Comparison of ENCODE assay signal across 15 mouse cellular contexts in the genomic region with DNA sequence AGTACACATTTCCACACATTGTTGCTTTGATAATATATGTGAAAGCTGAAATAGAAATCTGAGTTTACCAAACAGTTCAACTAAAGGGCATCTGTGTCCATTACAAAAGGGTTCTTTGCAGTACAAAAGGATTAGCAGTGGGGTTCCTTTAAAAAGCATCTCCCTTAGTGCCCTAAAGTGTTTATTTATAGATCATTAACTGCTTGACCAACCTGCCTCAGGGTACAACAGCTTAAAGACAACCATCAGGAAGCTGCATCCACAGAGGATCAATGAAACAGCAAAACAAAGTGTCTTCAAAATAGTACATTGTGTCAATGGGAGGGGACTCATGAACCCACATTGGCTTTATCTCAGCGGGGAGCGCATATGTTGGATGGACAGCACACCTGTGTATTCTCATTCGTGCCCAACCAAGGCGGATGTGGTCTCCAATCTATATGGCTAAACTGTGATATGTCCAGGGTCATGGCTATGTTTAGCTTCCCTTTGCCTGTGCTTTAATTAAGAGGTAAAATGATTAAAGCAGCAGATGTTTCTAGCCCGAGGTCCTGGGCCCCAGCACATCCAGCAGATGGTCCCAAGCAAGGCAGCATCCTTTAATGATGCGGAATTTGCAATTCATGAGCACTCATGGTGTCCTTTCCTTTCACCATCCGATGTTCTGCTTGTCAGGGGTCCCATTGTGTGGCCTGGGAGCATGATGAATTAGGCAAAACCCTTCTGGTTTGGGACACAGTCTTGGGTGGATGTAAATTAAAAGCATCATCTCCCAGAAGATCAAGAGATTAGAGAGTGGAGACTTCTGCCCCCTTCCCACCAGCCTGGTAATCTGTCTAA. TPM values are rescaled to one million over a fixed set of nuclear protein-coding genes. Genes with fewer than 3 reads are reported as not detected.
DNase-seq lines count a peak whose midpoint lies in the region; ATAC-seq and TF ChIP-seq lines count a peak whose summit lies in the region.
"Had no signal": no experiment of that assay in that cellular context is flagged by ENCODE, and none has a peak within 500 bp of the region (broad histone marks: within the 10 kb centered on the region; RNA-seq: fewer than 3 reads in every experiment).

No protein-coding gene starts in this region.

- H3K27me3 ChIP-seq in forebrain, embryonic 11.5 days (ENCODE audit: control insufficient read depth, insufficient read depth, low read length), result no peaks in the 10 kb centered on the region
- no peaks in the 10 kb centered on the region for H3K27me3 ChIP-seq in forebrain, embryonic 13.5 days
- no peaks in the 10 kb centered on the region for H3K27me3 ChIP-seq in limb, embryonic 10.5 days (ENCODE audit: low read depth, poor library complexity, severe bottlenecking)
- no peaks in the 10 kb centered on the region for H3K27me3 ChIP-seq in midbrain, postnatal 0 days (ENCODE audit: insufficient read depth, low read length)
- peaks cover 16% of the 10 kb centered on the region; the same call in 1 of the 2 replicates for H3K27me3 ChIP-seq in embryonic facial prominence, embryonic 10.5 days (replicated peaks; ENCODE audit: low read depth, poor library complexity, severe bottlenecking)
- H3K27me3 ChIP-seq: CH12.LX; embryonic facial prominence, embryonic 15.5 days; liver, embryonic 13.5 days had no signal

- DNase-seq in forebrain, embryonic 11.5 days (ENCODE audit: low spot score), result no peak
- peak; percentile 75 for DNase-seq in embryo, embryonic 10.5 days (ENCODE audit: low spot score)
- peak; percentile 18 for DNase-seq in limb, embryonic 10.5 days (ENCODE audit: low spot score)
- peak; percentile 39 for DNase-seq in midbrain, postnatal 0 days (ENCODE audit: low spot score)
- no peak for DNase-seq in T-cell, adult 2 months (ENCODE audit: low spot score)
- DNase-seq in embryonic facial prominence, embryonic 10.5 days (ENCODE audit: low spot score), result no peak
- DNase-seq: adrenal gland, adult 8-10 months; cerebellum, postnatal 25 days; gastrocnemius, postnatal 10 days; liver, embryonic 13.5 days had no signal

- TF ChIP-seq CTCF in midbrain, postnatal 0 days (IDR thresholded peaks at IDR 0.05), result no peak

- no peak overlapping the region for H3K9ac ChIP-seq in forebrain, embryonic 11.5 days (ENCODE audit: low read length)
- no peak overlapping the region for H3K9ac ChIP-seq in forebrain, embryonic 13.5 days
- no peak overlapping the region for H3K9ac ChIP-seq in midbrain, postnatal 0 days (replicated peaks; ENCODE audit: low read length, poor library complexity, severe bottlenecking)
- H3K9ac ChIP-seq: embryonic facial prominence, embryonic 15.5 days; liver, embryonic 13.5 days had no signal

- H3K4me2 ChIP-seq in forebrain, embryonic 11.5 days (ENCODE audit: low read depth, low read length, severe bottlenecking), result no peak overlapping the region
- no peak overlapping the region for H3K4me2 ChIP-seq in forebrain, embryonic 13.5 days
- no peak overlapping the region for H3K4me2 ChIP-seq in midbrain, postnatal 0 days (ENCODE audit: low read depth, low read length, poor library complexity, severe bottlenecking)
- H3K4me2 ChIP-seq: embryonic facial prominence, embryonic 15.5 days; liver, embryonic 13.5 days had no signal

- WGBS in forebrain, embryonic 11.5 days, result 37% methylated on average over 7 of the region's 7 CpGs
- 38% methylated on average over 7 of the region's 7 CpGs for WGBS in forebrain, embryonic 13.5 days
- 70% methylated on average over 7 of the region's 7 CpGs for WGBS in limb, embryonic 10.5 days
- 30% methylated on average over 7 of the region's 7 CpGs for WGBS in midbrain, postnatal 0 days
- WGBS in embryonic facial prominence, embryonic 10.5 days, result 44% methylated on average over 7 of the region's 7 CpGs

- H3K4me3 ChIP-seq in forebrain, embryonic 11.5 days (ENCODE audit: low read depth, low read length), result no peak overlapping the region
- H3K4me3 ChIP-seq in forebrain, embryonic 13.5 days, result no peak overlapping the region
- no peak overlapping the region for H3K4me3 ChIP-seq in limb, embryonic 10.5 days
- H3K4me3 ChIP-seq in midbrain, postnatal 0 days (ENCODE audit: low read depth, low read length), result no peak overlapping the region
- no peak overlapping the region for H3K4me3 ChIP-seq in embryonic facial prominence, embryonic 10.5 days
- H3K4me3 ChIP-seq: embryonic facial prominence, embryonic 15.5 days; liver, embryonic 13.5 days had no signal

- H3K4me1 ChIP-seq in forebrain, embryonic 11.5 days (replicated peaks; ENCODE audit: control insufficient read depth, insufficient read depth, low read length), result peaks cover 2% of the 10 kb centered on the region; the same call in 1 of the 2 replicates
- peaks cover 8% of the 10 kb centered on the region; the same call in 1 of the 2 replicates for H3K4me1 ChIP-seq in forebrain, embryonic 13.5 days
- no peaks in the 10 kb centered on the region for H3K4me1 ChIP-seq in limb, embryonic 10.5 days
- no peaks in the 10 kb centered on the region for H3K4me1 ChIP-seq in midbrain, postnatal 0 days (ENCODE audit: insufficient read depth, low read length)
- peaks cover 4% of the 10 kb centered on the region; the same call in 1 of the 2 replicates for H3K4me1 ChIP-seq in embryonic facial prominence, embryonic 10.5 days
- H3K4me1 ChIP-seq: embryonic facial prominence, embryonic 15.5 days; liver, embryonic 13.5 days had no signal

- H3K27ac ChIP-seq in forebrain, embryonic 11.5 days (ENCODE audit: low read depth, low read length), result peak overlapping the region; percentile 25; the same call in 1 of the 2 replicates
- no peak overlapping the region; the same call in 1 of the 2 replicates for H3K27ac ChIP-seq in forebrain, embryonic 13.5 days
- no peak overlapping the region for H3K27ac ChIP-seq in limb, embryonic 10.5 days
- no peak overlapping the region for H3K27ac ChIP-seq in midbrain, postnatal 0 days (ENCODE audit: low read depth, low read length)
- no peak overlapping the region for H3K27ac ChIP-seq in embryonic facial prominence, embryonic 10.5 days (replicated peaks)
- H3K27ac ChIP-seq: embryonic facial prominence, embryonic 15.5 days; liver, embryonic 13.5 days had no signal

- H3K9me3 ChIP-seq in forebrain, embryonic 11.5 days (ENCODE audit: control insufficient read depth, low read length), result no peaks in the 10 kb centered on the region
- H3K9me3 ChIP-seq in forebrain, embryonic 13.5 days (replicated peaks), result no peaks in the 10 kb centered on the region
- no peaks in the 10 kb centered on the region for H3K9me3 ChIP-seq in limb, embryonic 10.5 days (replicated peaks)
- H3K9me3 ChIP-seq in midbrain, postnatal 0 days (ENCODE audit: low read length), result no peaks in the 10 kb centered on the region
- H3K9me3 ChIP-seq in embryonic facial prominence, embryonic 10.5 days, result no peaks in the 10 kb centered on the region
- H3K9me3 ChIP-seq: embryonic facial prominence, embryonic 15.5 days; liver, embryonic 13.5 days had no signal

- 0 out of 2 replicates have a peak, but pooled peaks have one; percentile 44 for ATAC-seq in forebrain, embryonic 11.5 days (replicated peaks; ENCODE audit: low FRiP score)
- no peak; the same call in 1 of the 2 replicates for ATAC-seq in forebrain, embryonic 13.5 days
- no peak for ATAC-seq in midbrain, postnatal 0 days (ENCODE audit: low FRiP score)
- no peak for ATAC-seq in granulocyte monocyte progenitor cell, adult 5-6 weeks (replicated peaks; ENCODE audit: poor library complexity, severe bottlenecking)
- ATAC-seq: Patski had no signal

- H3K36me3 ChIP-seq in forebrain, embryonic 11.5 days (ENCODE audit: control insufficient read depth, insufficient read depth, low read length), result no peaks in the 10 kb centered on the region
- no peaks in the 10 kb centered on the region for H3K36me3 ChIP-seq in forebrain, embryonic 13.5 days (ENCODE audit: poor library complexity, severe bottlenecking)
- no peaks in the 10 kb centered on the region for H3K36me3 ChIP-seq in limb, embryonic 10.5 days
- H3K36me3 ChIP-seq in midbrain, postnatal 0 days (ENCODE audit: insufficient read depth, low read length), result no peaks in the 10 kb centered on the region
- H3K36me3 ChIP-seq in embryonic facial prominence, embryonic 10.5 days (replicated peaks), result no peaks in the 10 kb centered on the region
- H3K36me3 ChIP-seq: embryonic facial prominence, embryonic 15.5 days; liver, embryonic 13.5 days had no signal

RNA-seq across cellular contexts. Expression of gene Pmp22, which starts 51.7 kb away (rescaled TPM):
- 19.0 and 20.9 TPM in 2 replicates for polyA plus RNA-seq in forebrain, embryonic 11.5 days (2014; fragmentation: Nextera tagmentation; extraction: Ambion mirVana)
- 12.1 and 12.7 TPM in 2 replicates for polyA plus RNA-seq in forebrain, embryonic 13.5 days (2015; fragmentation: Nextera tagmentation; extraction: Ambion mirVana)
- polyA plus RNA-seq in limb, embryonic 10.5 days (2016; fragmentation: Nextera tagmentation; extraction: Ambion mirVana), result 27.7 and 29.8 TPM in 2 replicates
- total RNA-seq in midbrain, postnatal 0 days (2014; rRNA removed), result 39.1 and 40.1 TPM in 2 replicates
- 29.8 and 31.6 TPM in 2 replicates for polyA plus RNA-seq in midbrain, postnatal 0 days (2015; fragmentation: Nextera tagmentation; extraction: Ambion mirVana)
- total RNA-seq in granulocyte monocyte progenitor cell, adult 5-6 weeks (2014; fragmentation: Nextera tagmentation), result not detected in 2 replicates
- not detected in 2 replicates for total RNA-seq in granulocyte monocyte progenitor cell, adult 5-6 weeks (2017)
- polyA plus RNA-seq in embryonic facial prominence, embryonic 10.5 days (2016; fragmentation: Nextera tagmentation; extraction: Ambion mirVana), result 30.0 and 33.5 TPM in 2 replicates
- total RNA-seq: CH12.LX had no signal

Comparison
In these comparisons a context has a peak if more than half of its experiments do, and no peak if none do; other contexts are left out.
1. DNase-seq: peak in embryo, embryonic 10.5 days (single experiment), limb, embryonic 10.5 days (single experiment) and midbrain, postnatal 0 days (single experiment); none in forebrain, embryonic 11.5 days (single experiment), T-cell, adult 2 months (single experiment) and embryonic facial prominence, embryonic 10.5 days (single experiment).